Mouse (Mus musculus): Measurements from ENCODE around the gene Dazap1. TPM values are rescaled to one million over a fixed set of nuclear protein-coding genes. Genes with fewer than 3 reads are reported as not detected.
"Not testable (repeated sequence)": the region's sequence is repeated elsewhere in the genome, so short reads cannot be mapped to it uniquely, and the experiment has no call there.

The Dazap1 gene
- polyA plus RNA-seq (2012; rRNA removed): 68.2 and 82.3 TPM in 2 replicates

DNA sequence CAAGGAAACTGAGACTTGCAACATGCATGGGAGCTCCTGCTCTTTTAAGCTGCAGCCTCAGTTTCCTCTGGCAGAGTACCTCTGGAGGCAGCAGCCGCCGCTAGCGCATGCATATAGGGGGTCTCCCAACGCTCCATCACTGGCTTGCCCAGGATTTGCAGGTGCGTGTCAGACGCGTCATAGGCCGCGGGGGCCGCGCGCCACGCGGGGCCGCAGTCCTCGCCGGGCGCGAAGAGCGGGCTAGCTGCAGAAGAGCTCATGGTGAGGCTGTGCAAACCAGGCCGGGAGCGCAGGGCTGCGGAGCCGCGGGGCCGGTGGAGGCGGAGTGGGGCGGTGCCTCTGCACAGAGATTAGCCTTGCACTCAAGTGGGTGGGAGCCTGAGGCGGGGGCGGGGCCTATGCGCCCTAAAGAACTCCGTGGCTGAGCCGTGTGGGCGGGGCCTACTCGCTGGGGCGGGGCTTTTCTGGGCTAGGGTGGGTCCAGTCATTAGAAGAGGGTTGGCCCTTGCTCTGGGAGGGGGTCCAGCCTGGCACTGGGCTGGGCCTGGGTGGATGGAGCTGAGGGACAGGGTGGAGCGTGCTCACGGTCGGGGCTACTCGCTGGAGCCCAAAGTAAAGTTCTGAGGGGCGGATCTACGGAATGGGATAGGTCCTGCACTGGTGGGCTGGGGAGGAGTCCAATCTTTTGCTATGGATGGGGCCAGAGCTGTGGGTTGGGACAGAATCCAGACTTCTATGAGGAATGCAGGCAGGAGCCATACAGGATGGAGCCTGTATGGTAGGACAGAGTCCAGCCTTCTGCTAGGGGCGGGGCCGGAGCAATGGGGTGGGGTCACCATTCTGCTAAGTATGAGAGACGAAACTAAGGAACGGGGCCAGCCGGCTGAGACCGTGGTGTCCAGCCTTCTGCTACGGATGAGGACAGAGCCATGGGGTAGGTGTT is at the start of gene Dazap1, which contains the start of gene Gamt:
Gene Dazap1, plus strand, starts transcription at position 845 of the 943 bp plus-strand sequence.
Gene Gamt, minus strand, starts transcription at position 371 of the 943 bp plus-strand sequence.
- DNase-seq (ENCODE audit: low spot score): peak; percentile 86

DNA sequence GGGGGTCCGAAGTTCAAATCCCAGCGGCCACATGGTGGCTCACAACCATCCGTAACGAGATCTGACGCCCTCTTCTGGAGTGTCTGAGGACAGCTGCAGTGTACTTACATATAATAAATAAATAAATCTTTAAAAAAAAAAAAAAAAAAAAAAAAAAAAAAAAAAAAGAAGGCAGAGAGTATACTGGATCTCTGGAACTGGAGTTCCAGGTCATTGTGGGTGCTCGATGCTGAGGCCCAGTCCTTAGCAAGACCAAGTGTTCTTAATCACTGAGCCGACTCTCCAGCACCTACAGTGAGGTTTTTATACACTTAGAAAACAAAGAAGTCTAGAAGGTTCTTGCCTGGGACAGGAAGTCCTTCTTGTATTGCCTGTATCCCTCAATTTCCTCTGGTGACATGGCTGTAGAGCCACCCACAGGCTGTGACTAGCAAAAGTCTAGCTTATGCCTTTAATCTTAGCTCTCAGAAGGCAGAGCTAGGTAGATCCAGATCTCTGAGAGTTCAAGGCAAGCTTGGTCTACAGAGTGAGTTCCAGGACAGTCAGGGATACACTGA is 49.7 kb upstream of the Dazap1 start:
- not testable (repeated sequence) for DNase-seq (ENCODE audit: low spot score)

DNA sequence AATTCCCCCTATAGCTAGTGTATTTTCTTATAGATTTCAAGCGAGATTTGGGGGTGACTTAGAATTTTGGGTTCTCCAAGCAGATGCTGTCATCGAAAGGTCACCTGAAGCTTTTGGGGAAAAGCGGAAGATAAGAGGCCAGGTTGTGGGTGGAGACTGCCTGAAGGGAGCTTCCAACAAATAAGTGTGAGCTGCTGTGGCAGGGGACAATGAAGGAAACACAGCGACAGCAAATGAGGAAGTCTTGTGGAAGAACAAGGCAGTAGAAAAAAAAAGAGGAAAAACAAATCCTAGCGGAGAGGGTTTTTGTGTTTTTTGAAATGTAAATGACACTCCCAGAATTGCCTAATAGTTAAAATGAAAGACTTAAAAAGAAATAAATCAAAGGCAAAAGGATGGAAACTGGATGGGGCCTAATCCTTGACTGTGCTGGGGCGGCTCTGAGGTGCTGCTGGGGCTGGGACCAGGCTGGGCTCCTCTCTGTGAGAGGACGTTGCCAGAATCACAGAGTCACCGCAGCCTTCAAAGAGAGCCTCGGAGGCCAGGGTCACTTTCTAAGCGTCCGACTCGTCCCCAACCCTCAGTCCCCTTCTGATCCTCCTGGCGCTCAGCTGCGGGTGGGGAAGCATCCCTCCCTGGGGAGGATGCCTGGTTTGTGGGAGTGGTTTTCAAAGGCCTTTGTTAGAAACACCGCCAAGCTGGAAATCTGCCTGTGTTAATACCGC is 46.1 kb upstream of the Dazap1 start:
- DNase-seq (ENCODE audit: low spot score): no peak

- DNase-seq (ENCODE audit: low spot score): no peak
Observed at GRCm38 (mm10) chr10:80220676-80221075, 40.6 kb upstream of the Dazap1 start.

GRCm38 (mm10) chr10:80223137-80223536 is 38.1 kb upstream of the Dazap1 start:
- DNase-seq (ENCODE audit: low spot score): not testable (repeated sequence)

DNA sequence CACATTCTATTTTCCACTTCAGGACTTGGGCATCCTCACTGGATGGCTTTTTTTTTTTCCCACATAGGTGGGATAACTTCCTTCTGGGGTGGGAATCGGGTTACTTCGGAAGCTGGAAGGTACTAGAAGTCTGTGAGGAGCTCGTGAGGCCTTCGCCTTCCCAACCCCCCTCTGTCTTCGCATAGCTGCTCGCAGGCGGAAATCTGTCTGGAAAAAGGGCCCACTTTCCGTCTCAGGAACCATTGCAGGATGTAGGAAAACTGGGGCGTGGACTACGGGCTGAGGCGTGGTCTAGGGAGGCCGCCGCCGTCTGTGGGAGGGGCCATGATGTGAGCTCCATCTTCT is 35.2 kb upstream of the Dazap1 start:
- DNase-seq (ENCODE audit: low spot score): no peak

DNA sequence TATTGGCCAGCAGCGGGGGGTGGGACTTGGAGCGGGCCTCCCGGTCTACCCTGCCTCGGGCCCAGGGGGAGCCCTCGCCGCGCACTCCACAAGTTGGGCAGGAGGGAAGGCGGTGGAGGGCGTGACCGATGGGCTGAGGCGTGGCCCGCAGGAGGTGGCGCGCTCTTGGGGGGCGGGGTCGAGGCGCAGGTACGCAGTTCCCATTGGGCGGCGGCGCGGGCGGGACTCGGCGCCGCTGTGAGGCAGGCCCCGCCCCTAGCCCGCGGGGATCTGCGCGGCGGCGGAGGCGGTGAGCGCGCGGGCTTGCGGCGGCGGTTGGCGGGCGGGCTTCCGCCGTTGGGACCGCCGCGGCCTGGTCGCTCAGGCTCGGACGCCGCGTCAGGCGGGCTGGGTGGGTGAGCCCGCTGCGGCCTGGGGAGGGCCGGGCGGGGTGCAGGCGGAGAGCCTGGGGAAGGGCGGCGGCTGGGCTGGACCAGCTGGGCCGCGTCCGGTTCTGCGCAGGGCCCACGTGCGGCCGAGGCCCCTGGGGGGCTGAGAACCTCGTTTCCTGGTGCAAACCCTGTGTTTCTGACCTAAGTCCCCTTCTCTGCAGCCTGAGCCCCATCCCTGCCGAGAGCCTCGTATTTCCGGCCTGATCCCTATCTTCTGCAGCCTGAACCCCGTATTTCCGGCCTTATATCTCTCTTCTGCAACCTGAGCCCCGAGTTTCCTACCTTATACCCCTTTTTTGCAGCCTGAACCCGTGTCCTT is 34.7 kb upstream of the Dazap1 start, which contains the start of gene Mum1:
Gene Mum1, plus strand, starts transcription at position 19 of the 750 bp plus-strand sequence.
- DNase-seq (ENCODE audit: low spot score): peak; percentile 93

GRCm38 (mm10) chr10:80227166-80227539 is 34.1 kb upstream of the Dazap1 start:
- DNase-seq (ENCODE audit: low spot score): no peak

DNA sequence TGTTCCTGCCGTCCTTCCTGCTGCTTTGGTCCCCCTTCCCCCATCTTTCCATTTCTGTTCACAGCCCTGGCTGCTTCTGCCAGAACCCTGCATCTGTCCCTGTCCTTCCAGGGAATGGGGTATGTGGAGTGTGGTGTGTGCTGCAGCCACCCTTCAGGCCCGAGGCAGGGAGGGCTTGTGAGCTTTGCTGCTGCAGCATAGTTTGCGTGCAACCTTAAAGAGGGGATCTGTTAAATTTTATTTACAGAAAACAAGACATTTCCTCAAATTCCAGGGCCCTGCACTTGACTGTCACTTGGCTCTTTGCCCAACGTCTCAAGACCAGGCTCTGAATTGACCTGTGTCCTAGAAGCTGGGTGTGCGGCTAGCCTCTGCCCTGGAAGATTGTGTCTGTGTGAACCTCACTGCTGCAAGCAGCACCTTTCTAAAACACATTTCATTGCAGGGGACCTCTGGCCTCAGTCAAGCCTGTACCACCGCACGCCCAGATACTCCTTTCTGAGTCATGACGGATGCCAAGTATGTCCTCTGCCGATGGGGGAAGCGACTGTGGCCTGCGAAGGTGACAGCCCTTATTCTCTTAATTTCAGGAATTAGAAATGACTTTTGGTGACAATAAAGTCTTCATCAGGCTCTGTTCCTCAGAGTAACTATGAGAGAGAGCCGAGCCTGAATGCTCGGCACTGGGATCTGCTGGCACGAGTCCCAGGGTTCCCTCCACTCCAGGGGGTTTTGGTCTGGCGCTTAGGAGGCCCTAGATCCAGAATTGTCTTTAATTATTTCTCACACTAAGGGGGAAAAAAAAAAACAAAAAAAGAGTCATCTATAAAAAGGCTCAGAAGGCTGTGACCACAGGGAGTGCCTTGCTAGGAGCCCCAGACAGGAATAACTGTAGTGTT is 33.2 kb upstream of the Dazap1 start:
- DNase-seq (ENCODE audit: low spot score): no peak

GRCm38 (mm10) chr10:80236145-80236825 is 25.0 kb upstream of the Dazap1 start:
- DNase-seq (ENCODE audit: low spot score): no peak

GRCm38 (mm10) chr10:80237020-80237419 is 24.3 kb upstream of the Dazap1 start:
- no peak for DNase-seq (ENCODE audit: low spot score)

- DNase-seq (ENCODE audit: low spot score): no peak
Observed at GRCm38 (mm10) chr10:80238306-80238705, 23.0 kb upstream of the Dazap1 start.

DNA sequence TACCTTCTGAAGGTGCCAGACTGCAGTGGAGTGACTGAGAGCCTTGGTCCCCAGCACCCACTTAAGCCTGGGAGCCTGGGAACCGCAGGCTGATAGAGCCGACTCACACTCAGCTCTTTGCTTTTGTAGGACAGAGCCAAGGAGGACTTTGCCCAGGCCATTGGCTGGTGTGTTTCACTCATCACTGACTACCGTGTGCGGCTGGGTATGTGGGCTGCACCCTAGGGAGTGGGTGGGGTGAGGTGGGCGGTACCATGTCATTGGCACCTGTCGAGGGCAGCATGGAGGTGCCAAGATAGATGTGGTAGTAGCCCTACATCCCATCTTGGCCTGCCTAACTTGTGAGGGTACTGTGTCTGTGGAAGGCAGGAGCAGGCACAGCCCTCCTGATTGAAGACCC is 21.5 kb upstream of the Dazap1 start:
- DNase-seq (ENCODE audit: low spot score): no peak

GRCm38 (mm10) chr10:80242088-80242487 is 19.2 kb upstream of the Dazap1 start:
- DNase-seq (ENCODE audit: low spot score): no peak

DNA sequence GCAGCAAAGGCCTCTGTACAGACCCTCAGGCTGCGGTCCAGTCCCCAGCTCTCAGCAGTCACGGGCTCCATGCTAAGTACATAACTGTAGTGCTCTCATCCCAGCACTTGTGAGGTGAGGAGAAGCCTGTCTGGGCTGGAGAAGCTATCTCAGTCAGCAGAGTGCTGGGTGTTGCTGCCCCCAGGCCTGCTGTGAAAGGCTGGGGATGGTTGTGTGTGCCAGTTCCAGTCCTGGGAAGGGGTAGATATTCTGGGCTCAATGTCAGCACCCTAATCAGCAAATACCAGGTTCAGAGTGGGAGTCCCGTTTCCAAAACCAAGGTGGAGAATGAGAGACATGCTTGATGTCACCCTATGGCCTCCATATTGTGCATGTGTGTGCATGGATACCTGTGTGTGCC is 18.7 kb upstream of the Dazap1 start:
- DNase-seq (ENCODE audit: low spot score): no peak

- no peak for DNase-seq (ENCODE audit: low spot score)
Observed at GRCm38 (mm10) chr10:80244791-80245399, 16.4 kb upstream of the Dazap1 start.

- no peak for DNase-seq (ENCODE audit: low spot score)
Observed at GRCm38 (mm10) chr10:80245600-80245999, 15.7 kb upstream of the Dazap1 start.

DNA sequence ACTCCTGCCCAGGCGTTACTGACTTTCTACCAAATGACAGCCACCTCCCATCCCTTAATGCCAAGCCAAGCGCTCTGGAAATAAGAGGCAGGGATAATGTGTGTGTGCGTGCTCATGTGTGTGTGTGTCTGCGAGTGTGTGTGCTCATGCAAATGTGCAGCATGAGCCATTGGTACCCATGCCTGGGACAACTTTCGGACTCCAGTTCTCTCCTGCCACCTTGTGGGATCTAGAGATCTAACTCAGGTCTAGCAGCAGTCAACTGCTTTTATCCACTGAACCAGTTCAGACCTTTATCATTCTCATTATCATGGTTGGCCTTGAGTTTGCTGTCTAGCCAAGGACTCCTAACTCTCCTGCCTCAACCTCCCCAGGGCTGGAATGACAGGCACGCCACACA is 13.4 kb upstream of the Dazap1 start:
- DNase-seq (ENCODE audit: low spot score): no peak

GRCm38 (mm10) chr10:80248437-80248836 is 12.8 kb upstream of the Dazap1 start:
- DNase-seq (ENCODE audit: low spot score): not testable (repeated sequence)

Measured in urinary bladder, adult 2 months (tissue).